Mouse (Mus musculus) brain, embryonic 14.5 days (tissue): ENCODE data around the gene Jazf1.

Experiments
- CTCF ChIP-seq: fragments of 200-500 bp; IDR thresholded peaks from 2 replicates; pipeline ENCODE4 v1.5.1; 2012; ENCODE audit warnings: inconsistent platforms, mild to moderate bottlenecking, moderate library complexity, borderline replicate concordance; ENCODE audit not compliant: insufficient read depth, insufficient read length; ENCODE audit errors: extremely low read depth
- POLR2A ChIP-seq: fragments of 200-500 bp; IDR thresholded peaks from 2 replicates; pipeline ENCODE4 v1.6.1; 2012; ENCODE audit warnings: mild to moderate bottlenecking, inconsistent platforms, borderline replicate concordance; ENCODE audit not compliant: poor library complexity, insufficient read depth, insufficient read length, severe bottlenecking; ENCODE audit errors: extremely low read depth

DNA sequence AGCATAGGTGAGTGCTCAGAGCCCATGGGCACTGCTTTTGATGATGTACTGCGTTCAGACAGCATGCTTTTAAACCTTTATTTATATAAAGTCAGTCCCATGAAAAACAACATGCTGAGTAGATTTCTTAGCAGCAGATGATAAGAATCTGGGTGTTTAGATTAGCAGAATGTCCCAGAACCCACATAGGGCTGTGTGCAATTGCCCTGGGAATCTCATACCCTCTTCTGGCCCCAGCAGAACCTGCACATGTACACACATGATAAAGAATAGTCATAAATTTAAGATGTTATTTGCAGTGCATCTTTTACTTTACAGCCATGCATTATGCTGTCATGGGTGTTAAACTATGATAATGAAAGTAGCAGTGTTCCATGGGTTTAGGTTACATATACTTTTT is 297.6 kb downstream of the Jazf1 start:
- TF ChIP-seq CTCF: no peak
- no peak for TF ChIP-seq POLR2A
